In the genomic region with DNA sequence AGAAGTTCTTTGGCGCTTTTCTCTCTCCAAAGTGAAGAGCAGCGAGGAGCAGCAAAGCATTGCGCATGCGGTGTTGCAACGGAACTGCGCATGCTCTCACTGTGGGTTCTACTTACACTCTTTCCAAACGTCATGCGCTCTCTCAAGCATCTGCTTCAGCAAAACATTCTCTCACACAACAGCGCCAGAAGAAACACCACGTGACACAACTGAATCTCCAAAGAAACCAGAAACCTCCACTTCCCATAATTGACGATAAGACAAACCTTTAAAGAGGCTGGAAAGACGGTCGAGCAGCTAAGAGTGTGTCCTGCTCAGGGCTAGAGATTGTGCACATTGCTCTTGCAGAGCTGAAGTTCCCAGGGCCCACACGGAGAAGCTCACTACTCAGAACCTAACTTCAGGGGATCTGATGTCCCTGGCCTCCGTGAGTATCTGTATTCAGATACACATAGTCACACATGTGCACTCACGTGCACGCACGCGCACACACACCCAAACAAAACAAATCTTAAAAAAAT, we compare ENCODE assay signal across 8 mouse cellular contexts. TPM values are rescaled to one million over a fixed set of nuclear protein-coding genes. Genes with fewer than 3 reads are reported as not detected.
DNase-seq lines count a peak whose midpoint lies in the region; ATAC-seq lines count a peak whose summit lies in the region.

No protein-coding gene starts in this region.

- H3K9ac ChIP-seq in hindbrain, embryonic 12.5 days, result peak overlapping the region; percentile 43; the same call in 1 of the 2 replicates
- H3K9ac ChIP-seq in lung, embryonic 16.5 days (ENCODE audit: low read length), result peak overlapping the region; percentile 65

- WGBS in hindbrain, embryonic 12.5 days, result 58% methylated on average over 19 of the region's 19 CpGs
- 44% methylated on average over 19 of the region's 19 CpGs for WGBS in lung, embryonic 16.5 days

- peak; percentile 92 for DNase-seq in MEL-GATA-1-ER (ENCODE audit: extremely low read depth, low read depth)
- peak; percentile 53 for DNase-seq in cerebellum, adult 9-11 months
- DNase-seq in frontal cortex, postnatal 25 days (ENCODE audit: low spot score in 2 of 2), result peak; percentile 38 to 53
- DNase-seq in layer of hippocampus, adult 9-11 months, result peak; percentile 83
- peak; percentile 35 for DNase-seq in ovary, postnatal 14 days (ENCODE audit: low spot score)
- DNase-seq in thymus, postnatal 25 days, result peak; percentile 69

- H3K27me3 ChIP-seq in hindbrain, embryonic 12.5 days, result no peaks in the 10 kb centered on the region
- no peaks in the 10 kb centered on the region for H3K27me3 ChIP-seq in lung, embryonic 16.5 days (ENCODE audit: control insufficient read depth, insufficient read depth, low read depth, low read length)

- peak overlapping the region; percentile 54 for H3K4me2 ChIP-seq in hindbrain, embryonic 12.5 days (replicated peaks)
- H3K4me2 ChIP-seq in lung, embryonic 16.5 days (ENCODE audit: low read depth, low read length), result peak overlapping the region; percentile 63

- no peaks in the 10 kb centered on the region for H3K36me3 ChIP-seq in hindbrain, embryonic 12.5 days
- no peaks in the 10 kb centered on the region for H3K36me3 ChIP-seq in lung, embryonic 16.5 days (ENCODE audit: control insufficient read depth, insufficient read depth, low read length)

- H3K27ac ChIP-seq in hindbrain, embryonic 12.5 days, result no peak overlapping the region
- H3K27ac ChIP-seq in lung, embryonic 16.5 days (ENCODE audit: low read length), result peak overlapping the region; percentile 12; the same call in 1 of the 2 replicates

- H3K4me1 ChIP-seq in hindbrain, embryonic 12.5 days, result no peaks in the 10 kb centered on the region
- no peaks in the 10 kb centered on the region for H3K4me1 ChIP-seq in lung, embryonic 16.5 days (replicated peaks; ENCODE audit: control insufficient read depth, insufficient read depth, low read length)

- peak overlapping the region; percentile 28 for H3K4me3 ChIP-seq in hindbrain, embryonic 12.5 days
- H3K4me3 ChIP-seq in lung, embryonic 16.5 days (ENCODE audit: low read length), result peak overlapping the region; percentile 42

- no peak for ATAC-seq in hindbrain, embryonic 12.5 days (ENCODE audit: low FRiP score)
- peak; percentile 85 for ATAC-seq in lung, embryonic 16.5 days (ENCODE audit: low read depth)

- no peaks in the 10 kb centered on the region for H3K9me3 ChIP-seq in hindbrain, embryonic 12.5 days (replicated peaks)
- H3K9me3 ChIP-seq in lung, embryonic 16.5 days (ENCODE audit: control insufficient read depth, low read length), result no peaks in the 10 kb centered on the region

RNA-seq across cellular contexts. Expression of gene Dyrk1b, which starts 29.8 kb away (rescaled TPM):
- polyA plus RNA-seq in hindbrain, embryonic 12.5 days (2016; fragmentation: Nextera tagmentation; extraction: Ambion mirVana), result 21.5 and 21.7 TPM in 2 replicates
- polyA plus RNA-seq in lung, embryonic 16.5 days (2015; fragmentation: Nextera tagmentation; extraction: Ambion mirVana), result 12.3 TPM in 2 replicates

RNA-seq across cellular contexts. Expression of gene Fbl, which starts 39.5 kb away (rescaled TPM):
- 115 and 120 TPM in 2 replicates for polyA plus RNA-seq in hindbrain, embryonic 12.5 days (2016; fragmentation: Nextera tagmentation; extraction: Ambion mirVana)
- 69.3 and 84.5 TPM in 2 replicates for polyA plus RNA-seq in lung, embryonic 16.5 days (2015; fragmentation: Nextera tagmentation; extraction: Ambion mirVana)

RNA-seq across cellular contexts. Expression of gene Eid2, which starts 58.6 kb away (rescaled TPM):
- polyA plus RNA-seq in hindbrain, embryonic 12.5 days (2016; fragmentation: Nextera tagmentation; extraction: Ambion mirVana), result 19.3 and 20.0 TPM in 2 replicates
- 1.2 and 1.9 TPM in 2 replicates for polyA plus RNA-seq in lung, embryonic 16.5 days (2015; fragmentation: Nextera tagmentation; extraction: Ambion mirVana)

Comparison
In these comparisons a context has a peak if more than half of its experiments do, and no peak if none do; other contexts are left out.
1. DNase-seq: peak in every context shown above with its lines; median percentile 92 in MEL-GATA-1-ER; 83 in layer of hippocampus, adult 9-11 months; 69 in thymus, postnatal 25 days; 53 in cerebellum, adult 9-11 months; 46 in frontal cortex, postnatal 25 days; 35 in ovary, postnatal 14 days.